Mouse (Mus musculus) thymus, postnatal 14 days (tissue): ENCODE data around the gene Nutf2-ps1.
A peak's percentile ranks its signal among the peaks of the same experiment; 100 is the strongest.

Experiments used
- DNase-seq: peaks from one replicate; pipeline ENCODE4 v3.0.0; 2021

The Nutf2-ps1 gene

DNA sequence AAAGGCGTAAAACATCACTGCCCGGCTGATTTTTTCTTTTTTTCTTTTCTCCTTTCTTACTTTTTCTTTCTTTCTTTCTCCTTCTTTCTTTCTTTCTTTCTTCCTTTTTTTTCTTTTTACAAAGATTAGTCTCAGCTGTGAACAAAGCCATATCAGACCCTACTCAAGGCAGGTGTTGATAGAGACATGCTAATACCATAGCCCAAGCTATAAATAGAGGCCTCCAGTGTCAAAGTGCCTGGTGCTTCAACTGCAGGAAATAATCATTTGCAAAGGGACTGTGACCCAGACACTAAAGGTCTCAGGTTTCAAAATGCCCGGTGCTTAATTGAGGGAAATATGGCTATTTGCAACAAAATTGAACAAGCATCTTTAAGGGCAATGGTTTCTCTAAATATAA, 20.3 kb downstream of the Nutf2-ps1 start:
- no peak for DNase-seq

DNA sequence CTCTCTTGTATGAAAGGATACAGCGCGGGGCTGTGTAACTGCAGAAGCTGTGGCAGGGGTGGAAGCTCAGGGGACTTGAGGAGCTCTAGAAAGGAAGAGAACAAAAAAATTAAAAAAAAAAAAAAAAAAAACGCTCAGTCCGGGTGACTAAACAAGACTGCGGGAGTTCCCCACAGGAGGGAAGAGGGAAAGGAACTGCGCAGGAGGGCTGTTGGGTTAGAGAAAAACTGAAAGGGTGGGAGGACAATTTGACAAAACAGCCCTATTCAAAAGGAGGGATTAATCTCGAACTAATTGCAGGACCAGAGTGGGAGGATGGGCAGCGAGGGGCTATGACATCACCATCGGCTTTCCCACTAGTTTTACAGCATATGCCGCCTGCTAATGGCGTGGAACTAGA, 21.0 kb downstream of the Nutf2-ps1 start:
- DNase-seq, result no peak

DNA sequence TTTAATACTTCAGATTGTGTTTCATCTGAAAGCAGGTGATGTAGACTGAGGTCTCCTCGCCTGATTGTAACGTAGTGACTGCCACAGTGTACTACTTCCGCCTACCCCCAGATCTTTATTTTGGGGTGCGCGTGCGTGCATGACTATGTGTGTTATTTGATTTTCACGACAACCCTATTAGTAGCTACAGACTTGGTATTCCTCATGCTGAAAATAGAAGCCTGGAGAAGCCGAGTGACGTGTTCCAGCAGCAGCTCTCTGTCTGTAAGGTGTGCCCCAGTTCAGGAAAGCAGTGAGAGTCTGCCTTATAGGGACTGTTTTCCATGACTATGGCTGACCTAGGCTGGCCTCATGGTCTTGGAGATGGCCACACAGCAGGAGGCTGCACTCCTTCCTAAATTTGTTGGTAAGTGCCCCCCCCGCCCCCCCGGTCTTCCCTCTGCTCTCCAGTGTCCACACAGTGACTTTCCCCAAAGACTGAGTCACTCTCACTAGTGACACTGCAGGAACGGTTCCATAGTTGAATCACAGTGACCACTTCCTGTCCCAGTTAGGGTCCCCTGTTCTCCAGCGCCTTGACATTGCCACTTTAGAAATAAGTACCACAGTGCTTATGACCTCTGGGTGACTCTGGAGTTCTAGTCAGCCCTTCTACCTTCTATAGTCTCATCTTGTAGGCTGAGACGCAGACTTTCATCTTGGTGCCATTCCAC, 23.1 kb downstream of the Nutf2-ps1 start:
- DNase-seq, result no peak

DNA sequence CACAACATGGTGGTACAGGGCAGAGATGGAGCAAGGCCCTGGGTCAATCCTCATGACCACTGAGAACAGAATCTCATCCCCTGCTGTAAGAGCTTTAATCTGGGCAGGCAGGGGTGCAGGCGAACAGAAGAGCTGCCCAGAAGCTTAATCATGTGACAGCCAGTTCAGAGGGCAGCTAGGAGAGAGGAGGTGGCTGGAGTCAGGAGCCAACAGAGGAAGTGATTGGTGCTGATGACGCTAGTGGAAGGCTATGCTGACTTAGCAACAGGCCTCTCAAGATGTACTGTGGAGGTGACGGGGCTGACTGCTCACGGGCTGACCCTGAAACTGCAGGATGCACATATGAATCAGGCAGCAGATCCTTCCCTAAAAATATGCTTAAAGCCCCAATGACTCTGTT, 24.7 kb downstream of the Nutf2-ps1 start:
- DNase-seq, result no peak

DNA sequence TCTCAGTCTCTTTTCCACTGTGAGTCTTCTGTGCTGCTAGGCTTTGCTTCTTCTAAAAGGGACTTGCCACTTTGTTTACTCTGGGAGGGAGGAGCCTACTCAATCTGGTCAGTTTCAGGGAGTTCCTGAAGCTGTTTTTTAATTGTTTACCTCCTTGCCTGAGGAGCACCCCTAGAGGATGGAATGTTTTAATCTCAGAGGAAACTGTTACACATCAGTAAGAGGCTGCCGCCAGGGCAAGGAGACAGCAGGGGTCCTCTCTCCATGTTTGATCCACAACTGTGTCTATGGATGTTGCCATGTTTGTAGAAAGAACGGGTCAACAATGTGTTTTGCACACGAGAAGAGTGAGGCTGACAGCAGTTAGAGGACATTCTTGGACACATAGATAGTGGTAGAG, 28.4 kb downstream of the Nutf2-ps1 start:
- DNase-seq, result no peak

DNA sequence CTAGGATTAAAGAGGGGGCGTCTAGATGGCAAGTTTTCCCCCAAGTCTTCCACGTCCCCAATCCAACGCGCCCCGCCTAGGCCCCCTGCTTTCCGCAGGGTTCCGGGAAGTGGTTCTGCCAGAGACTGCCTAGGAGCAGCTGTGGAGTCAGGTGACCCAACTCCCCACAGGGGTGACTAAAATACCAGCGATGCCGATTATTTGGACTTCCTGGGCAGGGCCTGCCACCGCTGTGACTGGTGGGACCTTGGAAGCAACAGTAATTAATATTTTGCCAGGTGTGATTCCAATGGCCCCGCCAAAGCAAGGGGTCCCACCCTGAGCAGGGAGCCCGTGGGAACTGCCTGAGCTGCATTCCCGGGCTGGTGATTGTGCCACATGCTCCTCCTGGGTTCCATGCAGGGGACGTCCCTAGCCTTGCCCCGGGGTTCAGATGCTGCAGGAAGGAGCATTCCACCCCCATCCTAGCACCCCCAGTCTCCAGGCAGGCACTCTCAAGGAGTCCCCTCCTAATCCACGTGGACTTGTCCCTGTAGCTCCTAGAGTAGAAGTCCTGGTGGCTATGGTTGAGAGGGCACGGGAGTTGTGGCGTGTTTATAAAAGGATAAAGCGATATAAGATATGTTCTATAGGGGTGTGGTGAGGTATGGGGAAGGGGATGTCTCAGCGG, 31.5 kb downstream of the Nutf2-ps1 start:
- peak; percentile 75 for DNase-seq

DNA sequence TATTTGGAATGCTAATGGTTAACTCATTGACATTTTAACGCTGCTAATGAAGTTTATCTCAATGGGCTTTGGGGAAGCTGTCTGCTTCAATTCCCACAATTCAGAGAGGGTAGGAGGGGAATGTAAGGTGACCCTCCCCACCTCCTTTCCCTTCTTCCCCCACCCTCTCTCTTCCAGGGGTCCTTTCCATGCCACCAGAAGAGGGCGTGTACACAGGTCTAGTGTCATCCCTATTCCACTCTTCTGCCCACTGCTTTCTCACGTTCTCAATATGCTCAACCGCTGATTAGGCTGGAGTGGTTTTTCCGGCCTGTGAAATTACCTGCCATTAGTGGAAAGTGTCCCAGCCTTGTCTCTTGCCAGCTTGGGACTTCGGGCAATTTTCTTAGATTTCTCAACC, 32.0 kb downstream of the Nutf2-ps1 start:
- DNase-seq, result no peak

DNA sequence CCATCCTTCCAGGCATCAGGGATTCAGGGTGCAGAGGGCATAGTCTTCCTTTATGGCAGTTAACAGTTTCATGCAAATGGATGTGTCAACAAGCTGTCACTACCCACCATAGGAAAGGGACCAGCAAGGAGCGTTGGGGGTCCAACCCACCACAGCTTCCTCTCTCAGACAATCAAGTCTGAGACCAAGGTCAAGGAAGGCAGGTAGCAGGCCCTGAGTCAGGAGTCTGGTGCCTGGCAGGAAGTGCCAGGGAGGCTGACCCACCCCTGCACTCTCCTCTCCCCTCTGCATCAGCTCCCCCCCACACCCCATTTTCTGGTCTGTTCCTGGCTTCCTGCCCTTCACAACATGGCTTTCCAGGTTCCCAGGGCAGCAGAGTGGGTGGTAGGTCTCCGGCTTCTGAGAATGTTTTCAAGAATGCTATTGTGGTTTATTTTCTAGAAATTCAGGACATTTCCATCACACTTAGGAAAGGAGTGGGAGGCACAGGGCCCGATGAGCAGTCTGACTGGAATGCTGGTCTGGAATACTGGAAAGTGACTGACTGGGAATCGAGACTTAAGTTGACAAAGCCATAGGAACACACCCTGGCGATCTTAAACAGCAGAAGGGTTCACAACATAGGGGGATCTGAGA, 33.8 kb downstream of the Nutf2-ps1 start:
- DNase-seq, result no peak

DNA sequence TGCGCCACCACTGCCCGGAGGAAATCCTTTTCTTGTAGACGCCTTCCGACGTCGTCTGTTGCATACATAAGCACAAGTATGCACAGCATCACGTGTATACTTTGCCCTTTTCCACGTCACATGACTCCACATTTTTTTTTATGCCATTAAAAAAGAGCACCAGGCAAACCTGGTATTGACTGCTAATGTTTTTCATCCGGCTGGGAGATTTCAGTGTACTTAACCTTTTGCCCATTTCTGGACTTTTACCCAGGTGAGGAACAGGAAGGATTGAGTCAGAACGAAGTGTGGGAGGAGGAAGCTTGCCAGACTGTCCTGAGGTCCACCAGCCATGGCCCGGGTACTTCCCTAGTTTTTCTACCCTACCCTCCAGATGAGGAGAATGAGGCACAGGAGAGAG, 34.5 kb downstream of the Nutf2-ps1 start:
- DNase-seq, result no peak

DNA sequence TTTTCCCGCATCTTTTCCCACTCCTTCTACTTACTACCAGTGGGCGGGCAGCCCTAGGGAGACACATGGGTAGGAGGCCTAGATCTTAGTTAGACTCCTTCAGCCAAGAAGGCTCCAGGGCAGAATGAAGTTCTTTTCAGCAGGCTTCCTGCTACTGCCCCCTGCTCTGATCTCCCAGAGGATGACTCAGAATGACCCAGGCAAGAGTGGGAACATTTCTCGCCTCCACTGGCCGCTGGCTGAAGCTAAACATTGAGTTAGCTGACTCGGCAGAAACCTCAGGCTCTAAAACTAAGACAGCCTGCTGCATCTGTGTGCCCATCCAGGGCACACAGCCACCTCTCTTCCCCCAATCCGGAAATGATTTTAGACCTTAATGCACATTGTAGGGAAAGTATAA, 36.1 kb downstream of the Nutf2-ps1 start:
- DNase-seq, result no peak

DNA sequence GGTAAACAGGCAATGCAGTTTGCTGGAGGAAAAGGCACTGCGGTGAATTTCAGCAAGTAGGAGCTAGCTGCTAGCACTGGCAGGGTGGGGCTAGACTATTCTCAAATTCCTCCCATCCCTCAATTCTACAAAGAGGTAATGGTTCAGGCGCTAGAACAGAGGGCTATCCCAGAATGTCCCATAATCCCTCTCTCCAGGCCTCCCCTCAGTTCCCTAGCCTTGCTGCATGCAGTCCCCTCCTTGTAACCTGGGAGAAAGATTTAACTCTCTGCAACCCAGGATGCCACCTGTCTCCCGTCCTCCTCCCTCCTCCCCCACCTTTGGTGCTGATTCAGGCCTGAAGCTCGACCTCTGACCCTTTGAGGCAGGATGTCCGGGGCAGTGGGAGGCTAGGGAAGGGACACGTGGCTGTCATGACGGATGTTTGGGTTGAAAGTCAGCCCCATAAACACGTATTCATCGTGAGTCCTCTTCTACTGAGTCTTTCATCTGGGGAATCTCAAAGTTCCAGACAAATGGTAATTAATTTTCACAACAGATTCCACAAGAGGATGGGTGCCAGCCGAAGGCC, 36.6 kb downstream of the Nutf2-ps1 start:
- DNase-seq, result no peak

DNA sequence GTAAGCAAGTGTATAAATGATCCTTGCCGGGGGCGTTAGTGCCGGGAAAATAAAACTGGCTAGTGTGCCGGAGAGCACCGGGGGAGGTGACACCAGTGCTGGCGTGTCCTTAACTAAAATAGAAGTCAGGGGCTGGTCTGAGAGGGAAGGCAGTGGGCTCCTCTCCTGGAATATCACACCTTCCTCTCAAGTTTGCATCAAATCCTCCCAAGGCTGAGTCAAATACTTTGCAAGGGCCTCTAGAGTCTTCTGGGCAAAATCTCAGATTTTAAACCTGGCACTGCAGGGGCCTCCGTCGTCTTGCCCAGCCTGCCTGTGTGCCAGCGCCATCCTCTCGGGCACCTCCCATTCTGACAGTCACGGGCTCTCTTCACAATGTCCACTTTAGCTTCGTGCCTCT, 37.9 kb downstream of the Nutf2-ps1 start:
- no peak for DNase-seq

DNA sequence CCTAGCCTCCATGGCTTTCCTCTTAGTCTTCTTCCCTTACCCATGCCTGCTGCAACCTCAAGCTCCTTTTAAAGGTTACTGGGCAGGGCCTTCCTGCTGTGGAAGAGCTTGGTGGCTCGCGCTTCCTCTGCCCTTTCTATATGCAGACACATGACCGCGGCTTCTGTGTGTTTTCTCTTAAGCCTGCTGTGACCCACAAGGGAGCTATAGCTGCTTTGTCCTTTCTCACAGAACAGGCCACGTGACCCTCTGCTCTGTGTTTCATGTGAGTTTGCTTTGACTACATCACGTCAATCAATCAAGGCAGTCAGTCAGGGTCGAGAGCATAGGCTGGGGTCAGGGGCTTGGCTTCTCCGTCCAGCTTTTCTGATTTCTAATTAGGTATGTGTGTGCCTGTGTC, 41.3 kb downstream of the Nutf2-ps1 start:
- DNase-seq, result no peak

DNA sequence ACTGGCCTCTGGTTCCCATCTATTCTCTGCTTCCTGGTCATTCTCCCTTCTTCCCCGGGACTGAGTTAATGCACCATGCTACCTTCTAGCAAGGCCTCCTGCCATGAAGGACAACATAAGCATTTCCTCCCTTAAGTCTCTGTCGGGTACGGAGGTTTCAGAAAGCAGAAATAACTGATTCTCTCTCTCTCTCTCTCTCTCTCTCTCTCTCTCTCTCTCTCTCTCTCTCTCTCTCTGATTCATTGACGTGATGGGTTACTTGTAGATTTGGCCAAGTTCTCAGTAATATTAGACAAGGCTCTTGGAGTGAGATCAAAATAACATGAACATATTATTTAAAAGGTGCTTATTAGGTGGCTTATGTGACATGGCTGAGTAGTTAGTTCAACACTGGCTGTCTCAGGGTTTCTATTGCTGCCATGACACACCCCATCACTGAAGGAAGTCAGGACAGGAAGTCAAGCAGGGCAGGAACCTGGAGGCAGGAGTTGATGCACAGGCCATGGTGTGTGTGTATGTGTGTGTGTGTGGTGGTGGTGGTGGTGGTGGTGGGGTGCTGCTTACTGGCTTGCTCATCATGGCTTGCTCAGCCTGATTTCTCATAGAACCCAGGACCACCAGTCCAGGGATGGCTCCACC, 43.8 kb downstream of the Nutf2-ps1 start:
- DNase-seq, result no peak

DNA sequence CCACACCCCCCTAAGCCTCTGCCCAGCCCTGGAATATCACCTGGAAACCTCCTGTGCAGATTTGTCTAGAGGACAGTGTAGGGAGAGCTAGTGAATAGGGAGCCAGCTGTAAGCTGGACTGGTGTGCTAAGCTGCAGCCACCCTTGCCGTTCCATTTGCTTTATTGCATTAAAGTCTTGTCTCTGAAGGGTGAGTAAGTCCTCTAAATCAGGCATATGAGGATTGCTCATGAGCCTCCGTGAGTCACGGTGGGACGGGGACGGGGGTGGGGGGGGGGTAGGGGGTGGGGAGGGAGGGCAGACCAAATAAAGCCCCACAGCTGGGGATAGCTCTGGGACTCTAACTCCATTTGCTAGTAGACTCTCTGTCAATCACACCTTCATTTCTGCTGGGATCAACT, 45.3 kb downstream of the Nutf2-ps1 start:
- DNase-seq, result no peak

DNA sequence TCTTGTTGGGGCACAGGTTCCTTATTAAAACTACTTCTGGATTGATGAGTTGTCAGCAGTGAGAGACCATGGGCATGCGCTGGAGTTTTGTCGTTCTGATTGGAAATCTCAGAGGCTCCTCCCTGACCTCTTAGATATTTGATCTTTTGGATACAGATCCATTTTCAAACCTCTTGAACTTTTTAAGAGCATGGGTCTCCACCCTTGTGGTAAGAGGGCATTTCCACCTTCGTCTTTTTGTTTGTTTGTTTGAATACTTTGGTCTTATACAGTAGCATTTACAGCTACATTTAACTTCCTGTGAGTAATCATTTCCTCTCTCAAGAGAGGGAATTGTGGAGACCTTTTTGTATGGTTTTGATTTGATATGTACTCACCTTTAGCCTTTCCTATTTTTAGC, 49.6 kb downstream of the Nutf2-ps1 start:
- DNase-seq, result no peak

DNA sequence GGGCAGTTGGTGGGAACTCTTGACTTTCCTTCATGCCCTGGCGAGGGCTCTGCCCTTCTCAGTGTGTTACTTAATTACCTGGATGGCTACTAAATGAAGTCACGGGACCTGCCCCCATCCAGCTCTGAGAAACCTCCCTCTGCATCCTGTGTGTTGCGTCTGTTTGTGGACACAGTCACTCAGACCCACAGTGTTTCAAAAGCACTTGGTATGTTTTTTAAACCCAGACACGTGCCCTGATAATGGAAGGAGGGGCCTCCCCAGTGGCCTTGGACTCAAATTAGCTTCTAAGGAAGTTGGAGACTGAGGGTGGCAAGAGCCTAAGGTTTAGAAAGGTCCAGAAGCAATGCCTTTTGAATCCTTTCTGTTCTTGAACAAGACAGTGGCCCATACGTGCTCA, 50.1 kb downstream of the Nutf2-ps1 start:
- no peak for DNase-seq
